Mouse (Mus musculus): ENCODE measurements around the gene Mt3. TPM values are rescaled to one million over a fixed set of nuclear protein-coding genes. Genes with fewer than 3 reads are reported as not detected.

Mt3 gene
- total and polyA plus RNA-seq, 3 experiments, result not detected

DNA sequence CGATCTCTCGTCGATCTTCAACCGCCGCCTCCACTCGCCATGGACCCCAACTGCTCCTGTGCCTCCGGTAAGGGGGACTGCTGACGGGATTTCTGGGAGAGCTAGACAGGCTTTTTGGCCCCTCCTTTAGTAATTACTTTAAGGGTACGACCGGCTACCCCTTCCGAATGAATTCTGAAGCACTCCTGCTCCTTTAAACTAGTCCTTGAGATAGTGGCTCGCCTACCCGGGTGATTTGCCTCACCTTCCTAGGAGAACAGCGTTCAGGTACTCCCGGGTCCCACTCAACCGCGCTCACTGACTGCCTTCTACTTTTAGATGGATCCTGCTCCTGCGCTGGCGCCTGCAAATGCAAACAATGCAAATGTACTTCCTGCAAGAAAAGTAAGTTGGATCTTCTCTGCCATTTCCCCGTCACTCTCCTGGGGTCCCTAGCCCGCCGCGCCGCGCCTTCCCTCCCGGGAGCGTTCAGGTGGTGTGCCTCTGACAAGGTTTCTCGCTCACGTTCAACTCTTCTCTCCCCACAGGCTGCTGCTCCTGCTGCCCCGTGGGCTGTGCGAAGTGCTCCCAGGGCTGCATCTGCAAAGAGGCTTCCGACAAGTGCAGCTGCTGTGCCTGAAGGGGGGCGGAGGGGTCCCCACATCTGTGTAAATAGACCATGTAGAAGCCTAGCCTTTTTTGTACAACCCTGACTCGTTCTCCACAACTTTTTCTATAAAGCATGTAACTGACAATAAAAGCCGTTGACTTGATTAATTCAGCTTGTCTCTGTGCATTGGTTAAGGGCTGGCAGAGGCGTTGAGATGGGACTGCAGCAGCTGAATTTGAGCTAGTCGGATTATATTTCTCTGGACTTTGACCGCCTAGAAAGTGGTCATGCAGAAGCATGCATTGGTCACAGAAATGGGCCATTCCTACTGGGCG lies 20.7 kb downstream of the Mt3 start (continued):
- no peak for TF ChIP-seq BHLHE40 (IDR thresholded peaks at IDR 0.05; ENCODE audit: borderline replicate concordance, low read depth, low read length)
- no peak for TF ChIP-seq E2F4 (IDR thresholded peaks at IDR 0.05; ENCODE audit: borderline replicate concordance, low read depth, low read length)
- TF ChIP-seq SIN3A (IDR thresholded peaks at IDR 0.05; ENCODE audit: low read length), result peak; percentile 14; the same call in 1 of the 2 replicates
- no peak for TF ChIP-seq ZC3H11A (IDR thresholded peaks at IDR 0.05; ENCODE audit: low read depth, low read length)
- TF ChIP-seq RAD21 (IDR thresholded peaks at IDR 0.05; ENCODE audit: low read depth, low read length), result no peak
- no peak for TF ChIP-seq USF2 (IDR thresholded peaks at IDR 0.05; ENCODE audit: borderline replicate concordance in 1 of 2, insufficient read depth in 1 of 2, low read depth in 1 of 2, low read length in 2 of 2)
- no peak for TF ChIP-seq CHD1 (IDR thresholded peaks at IDR 0.05; ENCODE audit: low read depth, low read length)
- no peak for TF ChIP-seq POLR2AphosphoS5 (IDR thresholded peaks at IDR 0.05; ENCODE audit: borderline replicate concordance, low read depth, low read length)
- TF ChIP-seq JUND (IDR thresholded peaks at IDR 0.05; ENCODE audit: low read depth, low read length), result no peak
- no peak for TF ChIP-seq ZNF384 (IDR thresholded peaks at IDR 0.05; ENCODE audit: low read depth, low read length)
- no peak for TF ChIP-seq GATA1 (IDR thresholded peaks at IDR 0.05; ENCODE audit: low read depth, low read length)

DNA sequence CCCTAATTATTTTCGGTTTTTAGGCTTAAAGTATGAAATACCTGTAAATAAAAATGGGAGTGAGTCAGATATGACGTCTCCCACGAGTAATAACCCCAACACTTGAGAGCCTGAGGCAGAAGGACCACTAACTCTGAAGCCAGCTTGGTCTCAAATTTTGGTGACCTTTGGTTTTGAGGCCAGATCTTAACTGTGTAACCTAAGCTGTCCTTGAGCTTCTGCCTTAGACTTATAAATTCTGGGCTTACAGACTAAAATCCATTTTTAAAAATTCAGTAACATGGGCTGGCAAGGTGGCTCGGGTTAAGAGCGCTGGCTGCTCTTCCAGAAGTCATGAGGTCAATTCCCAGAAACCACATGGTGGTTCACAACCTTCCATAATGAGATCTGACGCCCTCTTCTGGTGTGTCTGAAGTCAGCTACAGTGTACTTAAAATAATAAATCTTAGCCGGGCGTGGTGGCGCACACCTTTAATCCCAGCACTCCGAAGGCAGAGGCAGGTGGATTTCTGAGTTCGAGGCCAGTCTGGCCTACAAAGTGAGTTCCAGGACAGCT lies 21.5 kb downstream of the Mt3 start:
- Histone ChIP-seq H3K4me3 (ENCODE audit: control insufficient read depth in 1 of 2, insufficient read depth in 1 of 2, low read depth in 2 of 2, low read length in 2 of 2) (peak overlapping the region; percentile 74), H3K4me1 (ENCODE audit: control insufficient read depth in 1 of 2, insufficient read depth in 2 of 2, low read length in 2 of 2) (peaks cover 13 to 39% of the 10 kb centered on the region in 2 experiments), H3K27ac (ENCODE audit: control insufficient read depth, low read depth, low read length) (peak overlapping the region; percentile 88), H3K9ac (ENCODE audit: control insufficient read depth, low read depth, low read length, poor library complexity, severe bottlenecking) (peak overlapping the region; percentile 78), H3K9me3 (replicated peaks; ENCODE audit: insufficient read depth, low read length) (no peaks in the 10 kb centered on the region), H3K36me3 (ENCODE audit: control insufficient read depth in 1 of 2, insufficient read depth in 2 of 2, low read length in 2 of 2) (peaks cover 0 to 31% of the 10 kb centered on the region in 2 experiments; a peak in 2 of 4 replicates), H3K27me3 (ENCODE audit: control insufficient read depth in 1 of 2, insufficient read depth in 2 of 2, low read length in 2 of 2) (no peaks in the 10 kb centered on the region), H3K79me2 (ENCODE audit: control insufficient read depth, insufficient read depth, low read length, poor library complexity) (peaks cover 21% of the 10 kb centered on the region)
- peak; percentile 31 for TF ChIP-seq SIN3A (IDR thresholded peaks at IDR 0.05; ENCODE audit: low read length)
- TF ChIP-seq SMC3 (IDR thresholded peaks at IDR 0.05; ENCODE audit: low read depth, low read length), result 0 out of 2 replicates have a peak, but pooled peaks have one; percentile 2
- TF ChIP-seq E2F4 (IDR thresholded peaks at IDR 0.05; ENCODE audit: borderline replicate concordance, low read depth, low read length), result no peak
- TF ChIP-seq POLR2AphosphoS5 (IDR thresholded peaks at IDR 0.05; ENCODE audit: borderline replicate concordance, low read depth, low read length), result no peak
- TF ChIP-seq CHD1 (IDR thresholded peaks at IDR 0.05; ENCODE audit: low read depth, low read length), result 0 out of 2 replicates have a peak, but pooled peaks have one; percentile 53
- TF ChIP-seq ETS1 (IDR thresholded peaks at IDR 0.05; ENCODE audit: low read depth, low read length), result 0 out of 2 replicates have a peak, but pooled peaks have one; percentile 18
- peak; percentile 21; the same call in 1 of the 2 replicates for TF ChIP-seq MAX (IDR thresholded peaks at IDR 0.05; ENCODE audit: low read length)
- peak in 2 of 3 experiments; percentile 23 to 36; a peak in 2 of 6 replicates for TF ChIP-seq CTCF (IDR thresholded peaks at IDR 0.05 in 2 of 3, conservative IDR thresholded peaks at IDR 0.05 in 1 of 3; ENCODE audit: control insufficient read depth in 1 of 3, insufficient read depth in 1 of 3, low read depth in 2 of 3, low read length in 3 of 3, poor library complexity in 1 of 3, severe bottlenecking in 1 of 3)
- TF ChIP-seq MYC (IDR thresholded peaks at IDR 0.05; ENCODE audit: low read depth, low read length), result peak; percentile 76; the same call in 1 of the 2 replicates
- TF ChIP-seq POLR2AphosphoS2 (IDR thresholded peaks at IDR 0.05; ENCODE audit: low read length), result peak; percentile 86
- no peak for TF ChIP-seq BHLHE40 (IDR thresholded peaks at IDR 0.05; ENCODE audit: borderline replicate concordance, low read depth, low read length)
- TF ChIP-seq POLR2A (IDR thresholded peaks at IDR 0.05; ENCODE audit: control insufficient read depth in 1 of 2, insufficient read depth in 1 of 2, low read depth in 1 of 2, low read length in 2 of 2, poor library complexity in 1 of 2), result peak in 1 of 2 experiments; percentile 55; a peak in 1 of 4 replicates
- no peak for TF ChIP-seq TCF12 (IDR thresholded peaks at IDR 0.05; ENCODE audit: low read depth, low read length)
- no peak for TF ChIP-seq TAL1 (IDR thresholded peaks at IDR 0.05; ENCODE audit: low read length)
- no peak for TF ChIP-seq KAT2A (conservative IDR thresholded peaks at IDR 0.05; ENCODE audit: low read depth, low read length)
- TF ChIP-seq ELF1 (IDR thresholded peaks at IDR 0.05; ENCODE audit: low read depth, low read length), result no peak
- TF ChIP-seq MAZ (IDR thresholded peaks at IDR 0.05; ENCODE audit: low read depth, low read length), result 0 out of 2 replicates have a peak, but pooled peaks have one; percentile 22
- no peak for TF ChIP-seq GABPA (IDR thresholded peaks at IDR 0.05; ENCODE audit: low read depth, low read length)
- no peak for TF ChIP-seq MEF2A (IDR thresholded peaks at IDR 0.05; ENCODE audit: extremely low read depth, insufficient replicate concordance, low read depth, low read length, poor library complexity, severe bottlenecking)
- no peak for TF ChIP-seq JUND (IDR thresholded peaks at IDR 0.05; ENCODE audit: low read depth, low read length)
- no peak for TF ChIP-seq MAFK (IDR thresholded peaks at IDR 0.05; ENCODE audit: borderline replicate concordance, low read depth, low read length)
- TF ChIP-seq HCFC1 (IDR thresholded peaks at IDR 0.05; ENCODE audit: low read depth, low read length), result 0 out of 2 replicates have a peak, but pooled peaks have one; percentile 22
- TF ChIP-seq ZNF384 (IDR thresholded peaks at IDR 0.05; ENCODE audit: low read depth, low read length), result no peak
- peak; percentile 57 for DNase-seq (ENCODE audit: low read depth, low spot score)
